Mouse (Mus musculus) megakaryocyte, embryonic 14.5 days (primary cell): ENCODE data around the gene Nutm1.

Source experiments
- FLI1 ChIP-seq: IDR thresholded peaks from 2 replicates; pipeline ENCODE4 v1.6.1; 2012; ENCODE audit warnings: low read length, inconsistent platforms, mixed read lengths
- GATA1 ChIP-seq: IDR thresholded peaks from 3 replicates; pipeline ENCODE4 v1.6.1; 2012; ENCODE audit warnings: mixed read lengths, low read length, inconsistent platforms, borderline replicate concordance

GRCm38 (mm10) chr2:112239212-112239934 lies 19.7 kb downstream of the Nutm1 start, which contains the start of gene Lpcat4:
- TF ChIP-seq GATA1 (no peak), FLI1 (no peak)
